Mouse (Mus musculus): Measurements from ENCODE around the gene Slc6a20a.

- TF ChIP-seq CTCF (conservative IDR thresholded peaks at IDR 0.05; ENCODE audit: low read length) = no peak
- no peak for TF ChIP-seq POU5F1 (IDR thresholded peaks at IDR 0.05; ENCODE audit: borderline replicate concordance, low read length)
- TF ChIP-seq NANOG (IDR thresholded peaks at IDR 0.05; ENCODE audit: borderline replicate concordance, low read length) = no peak
Measured at GRCm38 (mm10) chr9:123701822-123702221, 23.1 kb upstream of the Slc6a20a start.
